Mouse (Mus musculus) gonadal fat pad, adult 2 months (tissue): Measurements from ENCODE around the gene Gdf9. TPM values are rescaled to one million over a fixed set of nuclear protein-coding genes. Genes with fewer than 3 reads are reported as not detected.

Source experiments
- DNase-seq: peaks from one replicate; pipeline ENCODE4 v3.0.0-alpha.2; 2012; ENCODE audit warnings: low read depth
- polyA plus RNA-seq: library from polyadenylated mRNA; depleted of rRNA; stranded (reverse); fragments of >200 nt; gene quantifications from 2 replicates; pipeline ENCODE4 v1.2.3, GENCODE M21; 2012

Gdf9 gene
- polyA plus RNA-seq, 1 experiment: 1.5 TPM

DNA sequence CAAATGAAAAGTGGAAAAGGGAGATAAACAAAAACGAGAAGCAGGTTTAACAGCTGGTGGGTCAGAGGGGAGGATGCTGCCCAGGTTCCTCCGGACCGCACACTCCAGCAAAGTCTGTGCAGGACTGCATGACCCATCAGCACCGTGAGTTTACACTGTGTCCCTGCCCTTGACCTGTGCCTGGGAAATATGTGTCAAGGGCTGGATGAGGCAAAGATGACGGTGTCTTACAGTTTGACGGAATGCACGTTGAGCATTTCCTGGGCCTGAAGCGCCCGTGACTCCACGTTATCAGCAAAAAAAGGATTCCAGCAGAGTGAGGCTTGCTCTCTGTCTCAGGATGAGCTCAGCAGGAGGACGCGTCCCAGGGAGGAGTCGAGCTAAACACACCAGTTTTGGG lies 14.7 kb downstream of the Gdf9 start:
- DNase-seq: no peak

DNA sequence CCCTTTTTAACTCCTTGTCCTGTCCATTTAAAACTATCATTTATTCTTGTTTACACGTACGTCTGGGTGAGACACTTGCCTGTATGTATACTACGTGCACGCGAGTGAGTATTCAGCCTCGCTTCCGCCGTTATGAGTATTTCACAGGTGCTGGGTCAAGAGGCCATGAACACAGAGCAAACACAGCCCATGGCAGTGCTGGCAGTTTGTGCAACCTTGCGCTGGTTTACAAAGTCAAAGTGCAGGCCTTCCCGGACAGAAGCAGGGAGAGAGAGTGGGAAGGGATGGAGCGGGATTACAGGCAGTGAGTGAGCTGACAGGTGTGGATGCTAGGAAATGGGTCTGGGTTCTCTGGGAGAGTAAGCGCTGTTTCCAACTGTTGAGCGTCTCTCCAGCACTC lies 15.4 kb downstream of the Gdf9 start:
- DNase-seq: no peak

DNA sequence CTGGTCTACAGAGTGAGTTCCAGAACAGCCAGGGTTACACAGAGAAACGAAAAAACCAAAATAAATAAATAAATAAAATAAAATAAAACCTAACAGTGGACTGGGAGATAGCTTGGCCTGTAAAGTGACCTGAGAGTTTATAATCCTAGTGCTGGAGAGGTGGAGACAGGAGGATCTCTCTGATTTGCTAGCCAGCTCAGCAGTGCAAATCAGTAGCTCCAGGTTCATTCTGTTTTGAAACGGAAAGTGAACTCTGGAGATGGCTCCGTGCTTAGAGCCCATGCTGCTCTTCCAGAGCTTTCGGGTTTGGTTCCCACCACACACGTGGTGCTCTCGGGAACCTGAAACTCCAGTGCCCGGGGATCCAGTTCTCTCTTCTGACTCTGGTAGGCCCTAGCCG lies 17.2 kb downstream of the Gdf9 start:
- DNase-seq: no peak

DNA sequence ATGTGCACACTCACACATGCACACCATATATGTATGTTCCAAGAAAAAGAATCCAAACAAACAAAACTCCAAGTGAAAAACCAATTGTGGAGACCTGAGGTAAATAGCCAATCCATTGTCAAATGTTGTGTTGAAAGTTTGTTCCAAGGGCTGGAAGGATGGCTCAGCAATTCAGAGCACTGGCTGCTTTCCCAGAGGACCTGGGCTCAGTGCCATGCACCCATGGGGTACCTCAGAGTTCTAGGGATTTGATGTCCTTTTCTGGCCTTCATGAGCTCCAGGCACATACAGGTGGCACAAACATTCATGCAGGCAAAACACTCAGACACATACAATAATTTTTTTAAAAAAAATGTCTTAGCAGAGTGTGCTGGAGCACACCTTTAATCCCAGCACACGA lies 17.7 kb downstream of the Gdf9 start:
- no peak for DNase-seq

DNA sequence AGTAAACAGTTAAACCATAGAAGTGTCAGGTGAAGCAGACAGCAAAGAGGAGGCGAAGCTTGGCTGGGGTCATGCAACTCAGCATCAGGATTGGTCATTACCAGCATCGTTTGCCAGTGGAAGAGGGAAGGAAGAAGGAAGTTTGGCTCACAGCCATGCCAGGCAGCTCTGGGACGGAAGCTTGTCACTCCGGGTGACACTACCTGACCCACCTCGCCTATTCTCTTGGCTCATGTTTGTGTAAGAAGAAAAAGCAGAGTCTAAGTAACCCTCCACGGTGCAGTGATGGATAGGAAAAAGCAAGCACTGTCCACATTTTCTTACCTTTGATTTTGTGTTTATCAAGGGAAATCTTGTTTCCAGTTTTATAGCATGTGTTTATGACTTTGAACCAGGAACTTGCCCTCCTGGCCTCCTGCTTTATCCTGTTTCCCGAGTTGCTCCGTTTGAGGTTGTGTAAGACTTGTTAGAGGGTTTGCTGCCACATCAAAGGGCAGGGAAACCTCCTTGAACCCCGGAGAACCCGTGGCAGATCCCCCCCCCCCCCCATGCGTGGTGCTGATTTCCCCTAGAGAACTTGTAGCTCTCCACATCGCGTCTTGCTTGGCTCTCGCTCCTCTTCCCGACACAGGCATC lies 19.4 kb downstream of the Gdf9 start:
- DNase-seq: no peak

DNA sequence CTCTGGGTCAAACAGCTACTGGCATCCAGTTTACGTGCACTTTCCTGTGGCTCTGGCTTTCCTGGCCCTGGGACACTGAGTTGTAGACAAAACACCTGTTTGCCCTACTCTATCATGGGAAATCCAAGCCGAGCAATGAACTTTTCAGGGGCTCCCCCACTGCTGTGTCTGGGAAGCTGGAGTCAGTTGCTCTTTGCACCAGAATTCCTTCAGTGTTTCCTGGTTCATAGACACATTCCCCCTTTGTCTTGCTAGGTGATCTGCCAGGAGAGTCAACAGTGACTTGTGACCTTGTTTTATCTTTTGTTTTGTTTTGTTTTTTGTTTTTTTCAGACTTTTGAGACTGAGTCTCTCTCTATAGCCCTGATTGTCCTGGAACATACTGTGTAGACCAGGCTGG lies 20.5 kb downstream of the Gdf9 start:
- DNase-seq: no peak

DNA sequence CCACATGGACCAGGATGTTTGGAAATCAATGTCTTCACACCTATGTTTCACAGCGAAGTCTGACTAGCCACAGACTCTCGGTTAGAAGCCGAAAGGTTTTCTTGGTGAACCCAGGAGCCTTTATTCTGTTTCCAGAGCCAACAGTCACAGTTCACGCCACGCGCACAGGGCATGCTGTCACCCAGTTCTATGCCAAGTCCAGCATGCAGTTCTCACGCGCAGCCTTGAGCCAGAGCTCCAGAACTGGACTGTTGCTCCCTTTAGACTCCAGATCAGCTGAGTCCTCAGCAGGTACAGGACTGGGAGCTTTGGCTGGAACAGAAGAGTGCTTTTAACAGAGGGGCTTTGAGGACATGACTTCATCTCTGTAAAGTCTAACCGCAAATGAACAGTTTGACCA lies 21.6 kb downstream of the Gdf9 start:
- no peak for DNase-seq

DNA sequence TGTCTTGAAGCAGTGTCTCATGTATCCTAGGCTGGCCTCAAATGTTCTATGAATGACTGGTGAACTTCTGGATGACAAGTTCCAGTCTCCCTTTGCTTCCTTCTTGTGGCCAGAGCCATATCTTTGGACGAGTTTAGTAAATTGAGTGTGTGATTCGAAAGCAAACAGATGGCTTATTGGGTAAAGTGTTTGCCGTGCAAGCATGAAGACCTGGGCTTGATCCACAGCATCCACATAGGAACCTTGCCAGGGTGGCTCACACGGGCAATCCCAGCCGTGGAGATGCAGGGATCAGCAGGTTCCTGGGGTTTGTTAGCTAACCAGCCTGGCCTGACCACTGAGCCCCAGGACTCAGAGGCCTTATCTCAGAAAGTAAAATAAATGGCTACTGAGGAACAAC lies 22.2 kb downstream of the Gdf9 start:
- no peak for DNase-seq

DNA sequence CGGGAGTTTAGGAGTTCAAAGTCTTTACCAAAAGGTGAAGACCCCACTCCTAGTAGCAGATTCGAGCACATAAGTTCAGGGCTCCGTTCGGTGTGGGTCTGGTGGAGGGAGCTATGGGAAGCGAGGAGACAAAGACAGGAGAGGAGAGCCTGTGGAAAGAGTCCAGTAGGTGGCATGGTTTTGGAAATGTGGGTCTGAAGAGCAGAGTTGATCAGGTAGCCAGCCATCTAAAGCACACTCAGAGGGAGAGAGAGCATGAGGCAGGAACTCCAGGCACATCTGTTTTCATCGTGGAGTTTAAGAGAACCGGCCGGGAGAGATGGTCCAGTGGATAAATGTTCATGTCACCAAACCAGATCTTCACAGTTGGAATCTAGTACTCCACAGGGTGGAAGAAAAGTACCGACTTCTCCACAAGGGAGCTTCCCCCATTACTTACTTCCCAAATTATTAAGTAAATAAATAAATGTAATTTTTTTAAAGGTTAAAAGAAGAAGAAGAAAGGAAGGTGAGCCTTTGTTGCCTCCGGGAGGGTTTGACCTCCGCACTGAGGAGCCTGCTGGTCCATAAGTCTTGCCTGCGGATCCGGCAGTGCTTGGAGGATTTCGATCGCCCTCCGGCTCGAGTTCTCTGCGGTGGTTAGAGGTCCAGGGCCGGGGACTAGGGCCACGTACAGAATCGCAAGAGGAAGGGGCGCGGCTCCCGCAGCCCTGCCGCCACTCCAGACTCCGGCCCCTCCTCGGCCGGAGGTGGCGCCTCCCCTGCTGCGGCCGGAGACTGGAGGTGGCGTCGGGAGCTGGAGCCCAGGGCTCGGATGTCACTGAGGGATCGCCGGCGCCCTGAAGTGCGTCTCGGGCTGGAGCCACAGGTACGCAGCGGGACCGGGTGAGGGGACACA lies 25.9 kb downstream of the Gdf9 start, which contains the start of the genes Gm10447 and Shroom1:
Gene Gm10447 (minus strand): TSS at position 637 of the 898 bp plus-strand sequence.
Gene Shroom1 (plus strand): TSS at position 732 of the 898 bp plus-strand sequence.
- DNase-seq: no peak

DNA sequence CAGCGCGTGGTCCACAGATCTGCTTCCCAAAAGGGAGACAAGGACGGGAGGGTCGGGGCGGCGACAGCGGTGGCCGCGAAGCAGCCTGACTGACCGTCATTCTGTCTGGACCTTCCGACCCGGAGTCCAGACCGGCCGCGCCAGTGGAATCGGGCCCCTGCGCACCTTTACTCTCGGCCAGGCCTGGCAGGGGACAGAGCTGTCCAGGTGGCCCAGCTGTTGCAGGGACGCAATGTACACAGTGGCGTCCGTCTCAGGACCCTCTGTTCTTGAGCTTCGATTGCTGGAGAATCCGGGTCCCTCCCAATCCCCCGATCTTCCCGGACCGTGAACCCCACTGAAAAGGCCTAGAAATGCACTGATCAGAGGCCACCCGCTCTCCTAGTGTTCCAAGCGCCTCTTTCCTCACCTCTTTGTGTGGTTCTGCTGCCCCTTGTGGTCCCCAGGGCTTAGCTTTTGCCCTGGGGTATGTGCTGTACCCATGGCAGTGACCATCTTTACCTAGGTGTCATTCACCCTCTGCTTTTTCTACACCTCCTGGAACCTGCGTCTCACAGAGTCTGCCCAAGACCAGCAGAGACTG lies 26.6 kb downstream of the Gdf9 start:
- DNase-seq: no peak

DNA sequence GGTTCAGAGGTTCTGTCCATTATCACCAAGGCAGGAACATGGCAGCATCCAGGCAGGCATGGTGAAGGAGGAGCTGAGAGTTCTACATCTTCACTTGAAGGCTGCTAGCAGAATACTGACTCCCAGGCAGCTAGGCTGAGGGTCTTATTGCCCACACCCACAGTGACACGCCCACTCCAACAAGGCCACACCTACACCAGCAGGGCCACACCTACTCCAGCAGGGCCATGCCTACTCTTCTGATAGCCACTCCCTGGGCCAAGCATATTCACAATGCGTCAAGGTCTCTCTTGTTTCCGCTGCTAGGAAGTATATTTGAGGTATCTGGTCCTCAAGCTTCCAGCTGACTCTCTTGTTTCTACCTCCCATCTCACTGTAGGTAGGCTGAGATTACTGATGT lies 28.2 kb downstream of the Gdf9 start:
- DNase-seq: no peak

DNA sequence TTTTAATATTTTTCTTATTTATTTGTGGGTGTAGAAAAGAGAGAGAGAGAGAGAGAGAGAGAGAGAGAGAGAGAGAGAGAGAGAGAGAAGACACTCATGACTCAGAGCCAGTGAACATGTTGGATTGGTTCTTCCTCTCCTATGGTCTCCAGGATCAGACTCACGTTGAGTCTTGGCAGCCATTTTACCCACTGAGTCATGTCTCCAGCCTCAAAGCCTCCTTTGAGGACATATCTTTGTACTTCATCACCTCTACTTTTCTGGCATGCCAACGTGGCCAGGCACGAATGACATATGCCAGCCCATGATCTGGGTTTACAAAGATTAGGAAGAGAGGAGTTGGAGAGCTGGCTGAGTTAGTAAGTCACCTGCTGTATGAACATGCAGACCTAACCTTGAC lies 29.4 kb downstream of the Gdf9 start:
- no peak for DNase-seq

DNA sequence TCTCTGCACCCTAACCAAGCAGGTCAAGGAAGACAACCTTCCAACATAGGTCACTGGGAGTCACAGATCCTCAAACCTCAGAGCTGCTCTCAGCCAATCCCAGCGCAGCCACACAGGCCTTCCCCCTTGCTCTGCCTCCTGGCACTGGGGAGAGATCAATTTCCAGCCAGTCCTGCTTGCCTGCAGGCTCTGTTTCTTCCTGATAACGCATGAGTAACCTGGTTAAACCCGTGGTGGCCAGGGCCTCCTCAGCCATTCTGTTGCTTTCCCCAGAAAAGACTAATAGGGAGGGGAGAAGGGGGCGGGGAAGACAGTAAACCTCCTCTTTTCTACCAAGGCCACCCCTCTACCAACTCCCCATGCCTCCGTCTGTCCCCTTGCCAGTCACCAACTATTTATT lies 30.9 kb downstream of the Gdf9 start:
- no peak for DNase-seq

DNA sequence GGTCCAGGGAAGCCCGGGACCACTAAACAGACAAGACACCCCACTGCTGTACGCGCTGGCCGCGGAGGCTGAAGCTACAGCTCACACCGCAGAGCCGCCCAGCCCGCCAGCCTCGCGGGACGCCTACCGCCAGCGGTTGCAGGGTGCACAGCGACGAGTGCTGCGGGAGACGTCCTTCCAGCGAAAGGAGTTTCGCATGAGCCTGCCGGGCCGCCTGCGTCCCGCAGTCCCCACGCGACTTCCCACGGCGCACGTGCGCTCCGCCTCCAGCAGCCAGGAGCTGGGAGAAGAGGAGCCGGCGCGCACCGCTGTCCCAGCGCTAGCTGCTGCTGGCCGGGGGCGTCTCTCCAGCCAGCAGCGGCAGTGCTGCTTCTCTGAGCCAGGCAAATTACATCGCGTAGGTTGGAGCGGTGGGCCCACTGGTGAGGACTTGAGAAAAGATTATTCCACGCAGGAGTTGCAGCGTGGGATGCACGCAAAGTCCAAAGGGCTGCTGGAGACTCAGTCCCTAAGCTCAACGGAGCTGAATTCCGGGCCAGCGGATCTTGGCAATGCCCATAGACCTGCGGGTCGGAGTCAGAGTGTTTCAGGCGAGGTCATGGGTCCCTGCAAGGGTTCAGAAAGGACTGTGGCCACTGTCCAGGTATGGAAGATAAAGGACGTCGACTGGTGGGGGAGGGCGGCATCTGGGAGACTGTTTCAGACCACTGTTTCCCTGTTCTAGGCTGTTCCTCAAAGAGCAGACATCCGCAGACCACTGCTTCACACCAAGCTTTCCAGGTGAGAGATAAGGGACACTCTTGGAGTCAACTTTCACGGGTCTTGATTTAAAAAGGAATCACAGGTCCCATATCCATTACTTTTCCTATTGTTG lies 33.0 kb downstream of the Gdf9 start:
- no peak for DNase-seq

DNA sequence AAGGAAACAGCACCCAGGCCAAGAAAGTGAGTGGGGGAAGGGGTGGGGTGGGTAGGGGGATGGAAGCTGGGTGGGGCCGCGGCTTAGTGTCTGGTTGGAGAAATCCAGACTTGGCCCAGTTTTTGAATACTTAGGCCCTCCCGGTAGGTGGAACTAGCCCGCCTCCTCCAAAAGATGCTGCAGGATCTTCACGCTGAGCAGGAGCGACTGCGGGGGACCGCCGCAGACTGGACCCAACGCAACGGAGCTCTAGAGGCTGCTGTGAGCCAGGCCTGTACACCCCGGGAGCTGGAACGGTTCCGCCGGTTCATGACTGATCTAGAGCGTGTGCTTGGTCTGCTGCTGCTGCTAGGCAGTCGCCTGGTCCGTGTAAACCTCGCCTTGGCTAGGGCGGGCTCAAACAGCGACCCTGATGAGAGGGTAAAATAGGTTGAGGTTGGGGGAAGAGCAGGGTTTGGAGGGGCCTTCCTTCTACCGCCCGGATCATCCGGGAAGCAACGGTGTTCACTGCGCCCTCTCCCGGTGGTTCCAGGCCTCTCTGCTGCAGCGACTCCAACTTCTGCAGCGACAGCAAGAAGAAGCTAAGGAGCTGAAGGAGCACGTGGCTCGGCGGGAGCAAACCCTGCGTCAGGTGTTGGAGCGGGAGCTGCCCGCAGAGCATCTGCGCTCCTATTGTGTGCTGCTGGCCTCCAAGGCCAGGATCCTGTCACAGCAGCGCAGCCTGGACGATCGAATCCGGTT lies 35.6 kb downstream of the Gdf9 start:
- DNase-seq: no peak

DNA sequence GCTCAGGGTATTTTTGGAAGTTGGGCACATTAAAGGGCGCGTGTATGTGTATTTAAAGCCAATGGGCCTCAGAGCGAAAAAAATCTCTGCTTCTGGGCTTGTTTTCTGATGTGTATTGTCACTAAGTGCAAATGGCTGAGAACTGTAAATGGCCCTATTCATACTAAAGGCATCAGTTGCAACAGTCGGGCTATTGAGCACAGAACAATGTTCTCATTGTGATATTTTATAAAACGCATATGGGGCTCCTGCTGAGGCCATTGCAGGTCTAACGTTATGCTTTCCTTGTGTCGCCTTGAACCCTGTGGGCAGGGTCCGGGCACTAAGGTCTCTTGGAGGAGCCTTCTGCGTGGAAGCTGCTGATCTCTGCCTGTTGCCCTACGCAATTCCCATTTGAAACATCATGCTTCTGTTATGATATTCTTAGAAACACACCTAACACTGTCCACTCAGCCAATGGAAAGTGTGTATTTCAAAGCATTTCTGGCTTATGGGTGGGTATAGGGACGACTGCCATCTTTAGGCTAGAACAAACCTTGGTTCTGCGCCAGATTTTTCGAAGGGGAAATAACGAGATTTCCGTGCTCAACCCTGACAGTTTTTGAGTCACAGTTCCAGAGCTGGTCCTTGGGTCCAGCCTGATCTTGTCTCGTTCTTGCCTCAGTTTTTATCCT lies 38.6 kb downstream of the Gdf9 start:
- DNase-seq: no peak

DNA sequence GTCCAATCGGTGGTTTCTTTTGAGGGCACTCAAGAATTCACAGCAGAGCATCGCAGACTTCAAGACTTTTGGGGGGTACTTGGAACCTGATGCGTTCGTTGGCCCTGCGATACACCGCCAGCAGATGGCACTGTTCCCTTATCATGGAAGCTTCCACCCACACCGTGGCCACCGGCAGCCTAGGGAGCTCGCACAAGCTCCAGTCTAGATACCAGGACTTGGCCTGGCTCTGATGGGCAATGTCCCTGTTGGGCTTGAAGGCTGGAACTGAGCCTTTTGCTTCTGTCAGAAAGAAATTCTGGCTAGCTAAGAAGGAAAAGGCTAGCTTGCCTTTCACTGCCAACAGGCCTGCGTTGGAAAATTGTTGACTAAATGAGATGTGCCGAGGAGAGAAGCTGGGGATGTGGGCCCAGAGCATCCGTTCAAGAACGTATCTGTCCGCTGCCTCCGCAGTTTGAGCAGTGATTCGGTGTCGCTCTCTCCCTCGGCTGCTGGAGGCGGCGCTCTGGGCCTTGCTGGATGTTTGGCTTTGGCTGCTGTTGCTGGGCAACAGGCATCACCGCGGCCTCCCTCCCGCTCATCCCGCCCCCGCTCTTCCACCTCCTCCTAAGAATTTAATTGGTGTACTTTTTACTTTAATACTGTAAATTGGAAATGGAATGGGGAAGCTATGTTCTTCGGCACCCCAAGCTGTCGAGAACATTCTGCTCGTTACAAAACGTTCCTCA lies 39.3 kb downstream of the Gdf9 start, which contains the start of gene Gm9837:
Gene Gm9837 (minus strand): TSS at position 512 of the 728 bp plus-strand sequence.
- no peak for DNase-seq

DNA sequence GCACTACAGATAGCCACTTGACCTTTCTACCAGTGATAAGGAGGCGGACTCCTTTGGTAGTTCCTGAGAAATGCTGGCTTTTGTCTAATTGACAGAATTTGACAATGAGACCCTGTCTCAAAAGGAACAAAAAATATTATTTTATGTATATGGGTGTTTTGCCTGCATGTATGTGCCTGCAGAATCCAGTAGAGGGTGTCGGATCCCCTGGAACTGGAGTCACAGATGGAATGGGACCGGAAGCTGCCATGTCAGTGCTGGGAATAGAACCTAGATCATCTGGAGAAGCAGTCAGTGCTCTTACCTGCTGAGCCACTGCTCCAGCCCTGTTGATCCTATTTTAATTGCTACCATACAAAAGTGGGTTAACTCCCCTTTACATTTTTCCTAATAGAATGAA lies 41.9 kb downstream of the Gdf9 start:
- no peak for DNase-seq

DNA sequence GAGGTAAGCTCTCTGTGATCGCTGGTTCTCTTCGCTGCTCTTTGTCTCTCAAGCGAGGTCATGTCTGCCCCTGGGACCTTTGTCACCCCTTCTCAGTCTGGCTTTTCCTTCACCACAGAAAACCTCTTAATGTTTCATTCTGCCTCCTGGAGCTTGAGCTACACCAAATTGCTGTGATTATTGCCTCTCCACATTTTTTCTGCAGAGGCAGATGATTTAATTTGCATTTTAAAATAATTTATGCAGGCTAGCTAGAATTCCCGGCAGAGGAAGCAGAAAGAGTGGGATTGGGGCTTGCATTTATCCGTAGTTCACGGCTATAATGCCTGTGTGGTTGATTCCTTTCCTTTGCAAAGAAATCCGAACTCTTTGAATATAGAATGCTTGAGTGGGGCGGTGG lies 44.8 kb downstream of the Gdf9 start:
- no peak for DNase-seq

DNA sequence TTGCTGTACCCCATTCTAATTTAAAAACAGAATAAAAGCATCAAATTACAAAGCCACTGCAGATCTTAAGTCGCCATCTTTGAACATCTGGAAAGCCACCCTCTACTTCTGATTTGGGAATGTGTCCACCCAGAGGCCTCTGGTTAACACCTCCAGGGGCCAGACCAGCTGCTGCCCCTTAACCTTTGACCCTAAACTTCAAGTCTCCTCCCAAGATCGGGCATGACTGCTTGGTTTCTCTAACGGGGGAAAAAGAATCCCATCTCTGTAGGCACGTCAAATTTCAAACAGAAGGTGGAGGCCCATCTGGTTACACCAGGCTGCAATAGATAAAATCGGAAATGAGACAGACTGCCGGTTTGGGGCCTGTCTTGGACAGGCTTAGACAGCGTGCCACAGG lies 47.0 kb downstream of the Gdf9 start:
- DNase-seq: no peak
